Mouse (Mus musculus): ENCODE results near the gene Nup160.

Gene Nup160

DNA sequence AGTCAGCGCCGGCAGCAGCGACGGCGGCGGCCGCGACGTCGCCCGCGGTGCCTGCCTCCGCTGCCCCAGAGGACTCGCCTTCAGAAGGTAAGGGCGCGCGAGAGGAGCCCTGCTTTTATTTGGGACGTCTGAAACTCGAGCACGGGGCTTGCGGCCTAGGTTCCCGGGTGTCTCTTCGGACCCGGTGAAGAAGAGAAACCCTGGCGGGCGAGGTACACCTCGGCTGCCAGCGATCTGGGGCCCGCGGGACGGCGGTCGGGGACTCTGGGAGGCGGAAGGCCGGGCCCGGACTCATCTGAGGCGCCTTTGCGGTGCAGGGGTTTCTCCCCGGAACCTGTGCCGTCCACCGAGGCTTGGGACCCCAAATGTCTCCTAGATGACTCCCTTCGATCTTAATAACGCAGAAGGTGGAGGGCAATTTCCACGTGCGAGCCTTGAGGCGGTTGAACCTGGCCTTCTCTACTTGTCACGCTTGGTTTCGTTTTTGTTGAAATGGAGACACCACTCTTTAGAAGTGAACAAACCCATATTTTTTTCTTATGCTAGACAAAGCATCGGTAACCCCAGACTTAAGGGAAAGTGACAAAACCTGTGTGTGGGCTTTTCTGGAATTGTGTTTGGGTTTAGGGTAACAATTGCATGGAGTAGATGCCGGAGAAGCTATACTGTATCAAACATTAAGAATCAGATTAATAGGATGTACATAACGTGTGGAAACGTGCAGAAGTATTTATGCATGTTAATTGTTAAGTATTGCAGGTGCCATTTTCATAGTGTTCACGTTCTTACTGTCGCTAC is 68.9 kb downstream of the Nup160 start:
- DNase-seq = no peak

GRCm38 (mm10) chr2:90746538-90746865 is 69.5 kb downstream of the Nup160 start:
- peak; percentile 6 for DNase-seq

- DNase-seq = no peak
These were observed 70.1 kb downstream of the Nup160 start for GRCm38 (mm10) chr2:90747131-90747530.

DNA sequence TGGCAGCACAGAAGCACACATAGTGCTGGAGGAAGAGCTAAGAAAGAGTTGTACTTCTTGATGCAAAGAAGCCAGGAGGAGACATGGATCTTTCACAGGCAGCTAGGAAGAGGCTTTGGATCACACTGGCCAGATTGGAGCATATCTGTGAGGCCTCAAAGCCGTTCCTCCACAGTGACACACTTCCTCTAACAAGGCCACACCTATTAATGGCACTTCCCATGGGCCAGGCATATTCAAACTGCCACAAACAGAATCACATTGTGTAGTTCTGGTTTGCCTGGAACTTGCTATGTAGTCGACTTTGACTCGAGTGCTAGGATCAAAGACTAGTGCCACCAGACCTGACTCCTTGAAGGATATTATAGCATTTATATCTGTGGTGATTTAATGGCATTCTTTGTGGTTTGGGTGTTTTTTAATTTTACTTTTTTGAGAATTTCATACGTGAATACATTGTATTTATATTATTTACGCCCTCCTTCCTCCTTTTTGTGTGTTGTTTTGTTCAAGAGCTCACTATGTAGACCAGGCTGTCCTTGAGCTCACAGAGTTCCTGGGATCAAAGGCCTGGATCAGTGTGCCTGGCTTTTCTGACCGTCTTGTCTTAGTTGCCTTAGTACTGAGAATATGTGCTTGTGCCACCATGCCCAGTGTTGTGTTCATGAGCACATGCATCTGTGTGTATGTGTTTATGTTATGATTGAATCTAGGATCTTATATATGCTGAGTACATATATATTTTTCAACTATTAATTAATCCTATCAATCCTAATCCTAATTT is 72.9 kb downstream of the Nup160 start:
- DNase-seq = no peak

GRCm38 (mm10) chr2:90753565-90753964 is 76.5 kb downstream of the Nup160 start:
- DNase-seq = no peak

GRCm38 (mm10) chr2:90754188-90754587 is 77.2 kb downstream of the Nup160 start:
- DNase-seq = no peak

DNA sequence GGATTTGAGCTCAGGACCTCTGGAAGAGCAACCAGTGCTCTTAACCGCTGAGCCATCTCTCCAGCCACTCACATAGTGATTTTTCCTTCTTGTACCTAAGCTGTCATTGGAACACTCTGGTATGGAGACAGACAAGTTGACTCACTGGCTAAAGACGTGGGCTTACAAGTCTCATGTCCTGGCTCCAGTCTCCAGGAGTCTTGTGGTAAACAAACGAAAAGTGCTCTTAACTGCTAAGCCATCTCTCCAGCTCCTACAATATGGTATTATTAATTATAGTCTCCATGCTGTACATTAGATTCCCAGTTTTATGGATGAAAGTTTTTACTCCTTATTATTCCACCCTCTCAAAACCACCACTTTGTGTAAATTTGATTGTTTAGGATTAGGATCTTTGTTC is 88.1 kb downstream of the Nup160 start:
- no peak for DNase-seq

- DNase-seq = peak; percentile 11
These were observed 104.3 kb downstream of the Nup160 start for GRCm38 (mm10) chr2:90781323-90781722.

DNA sequence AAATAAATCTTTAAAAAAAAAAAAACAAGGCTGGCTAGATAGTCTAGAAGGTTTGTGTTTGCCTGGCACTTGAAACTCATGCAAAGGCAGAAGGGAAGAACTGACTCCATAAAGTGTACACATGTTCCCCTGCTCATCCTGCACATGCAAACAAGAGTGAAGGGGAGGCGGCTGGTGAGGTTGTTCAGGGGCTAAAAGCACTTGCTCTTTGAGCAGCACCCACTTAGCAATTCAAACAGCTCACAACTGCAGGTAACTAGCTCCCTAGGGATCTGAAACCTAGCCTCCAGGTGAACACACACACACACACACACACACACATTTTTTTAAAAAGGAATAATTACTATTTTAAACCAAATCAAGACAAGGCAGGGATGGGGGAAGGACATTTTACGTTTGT is 104.9 kb downstream of the Nup160 start:
- peak; percentile 7 for DNase-seq

- peak; percentile 74 for DNase-seq
These were observed 105.4 kb downstream of the Nup160 start, which contains the start of gene Agbl2 for GRCm38 (mm10) chr2:90782458-90782857. TSS of gene Agbl2 (plus strand) at chr2:90782727.

- peak; percentile 63 for DNase-seq
These were observed 106.0 kb downstream of the Nup160 start for GRCm38 (mm10) chr2:90782901-90783486.
